Mouse (Mus musculus): Measurements from ENCODE around the gene Rgs9.

- TF ChIP-seq CTCF (IDR thresholded peaks at IDR 0.05; ENCODE audit: borderline replicate concordance, insufficient read depth, low read depth, low read length) (no peak), POLR2A (IDR thresholded peaks at IDR 0.05; ENCODE audit: borderline replicate concordance, insufficient read depth, low read length) (no peak)
Measured at GRCm38 (mm10) chr11:109250566-109250965, 47.4 kb downstream of the Rgs9 start.

Measured in cerebellum, adult 2 months (tissue).